Mouse (Mus musculus) c-Kit-positive CD71-positive TER-119-negative erythroid progenitor cells, embryonic 14.5 days (primary cell): Measurements from ENCODE around the gene Anks4b.

ENCODE experiments used
- DNase-seq: peaks from one replicate; pipeline ENCODE4 v3.0.0-alpha.2; 2013; ENCODE audit warnings: low read depth

Gene Anks4b

DNA sequence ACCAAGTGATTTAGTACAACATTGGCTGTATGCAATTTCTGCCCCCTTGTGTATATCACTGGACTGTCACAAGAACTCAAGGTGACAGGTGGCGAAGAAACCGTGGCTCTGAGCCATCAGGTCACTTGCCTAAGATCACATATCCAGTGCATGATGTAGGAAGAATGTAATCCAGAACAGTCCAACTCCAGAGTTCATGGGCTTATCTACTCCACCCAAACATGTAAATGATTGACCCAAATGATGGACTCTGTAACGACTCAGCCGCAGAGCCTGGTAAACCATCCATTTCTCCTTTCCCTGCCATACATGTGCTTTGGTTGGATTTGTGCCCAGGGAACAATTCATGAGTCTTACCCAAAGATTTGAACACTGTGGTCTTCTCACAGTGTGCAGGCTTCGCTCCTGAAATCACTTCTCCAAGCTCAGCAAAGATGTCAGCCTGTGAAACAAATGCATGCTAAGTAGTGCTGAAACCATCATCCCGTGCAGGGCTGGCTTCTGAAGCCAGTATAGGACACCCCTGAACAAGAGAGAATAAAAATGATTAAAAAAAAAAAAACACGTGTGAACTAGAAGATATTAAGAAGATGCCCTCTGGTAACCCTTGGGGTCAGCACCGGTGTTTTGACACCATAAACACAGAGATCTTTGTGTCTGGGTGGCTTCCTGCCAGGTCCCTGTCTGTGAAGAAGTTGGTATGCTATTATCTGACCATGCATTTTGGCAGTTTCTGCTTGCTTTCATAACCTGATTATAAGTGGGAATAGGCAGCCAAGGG is 15.9 kb downstream of the Anks4b start:
- no peak for DNase-seq

DNA sequence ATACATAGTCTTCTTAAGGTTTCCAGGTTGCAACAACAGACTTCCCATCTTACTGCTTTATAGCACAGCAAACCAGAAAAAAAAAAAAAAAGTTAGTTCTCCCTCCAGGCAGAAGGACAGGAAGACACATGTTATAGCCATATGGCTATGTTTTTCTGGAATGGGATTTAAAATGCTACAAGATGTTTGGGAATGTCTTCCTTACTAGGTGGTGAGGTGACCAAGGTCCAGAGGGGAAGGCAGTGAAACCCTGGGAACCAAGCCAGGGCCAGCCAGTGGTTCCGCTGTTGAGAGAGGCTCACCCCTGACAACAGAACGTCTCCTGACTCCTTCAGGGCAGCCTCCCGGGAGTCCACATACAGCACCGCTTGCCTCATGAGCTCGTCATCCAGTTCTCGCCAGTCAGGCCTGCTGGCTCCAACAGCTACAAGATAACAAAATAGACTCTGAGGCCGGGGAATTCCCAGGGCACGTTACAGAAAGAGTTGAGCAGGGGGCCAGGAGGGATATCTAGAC is 16.6 kb downstream of the Anks4b start:
- no peak for DNase-seq

DNA sequence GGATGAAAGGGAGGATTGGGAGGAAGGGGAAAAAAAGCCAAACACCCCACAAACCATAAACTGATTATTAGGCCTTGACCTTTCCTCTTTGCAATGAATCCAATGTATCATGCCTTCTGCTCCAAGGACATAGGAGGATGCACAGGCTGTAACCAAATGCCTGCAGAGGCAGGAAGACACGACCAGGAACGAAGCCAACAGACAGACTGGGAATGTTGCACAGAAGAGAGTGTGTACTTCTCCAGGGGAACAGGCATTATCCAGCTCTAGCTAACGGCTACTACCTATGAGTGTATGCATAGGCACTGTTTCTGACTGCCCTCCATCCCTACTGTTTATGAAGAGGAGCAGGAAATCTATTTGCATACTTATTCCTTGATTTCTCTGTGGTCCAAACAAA is 18.5 kb downstream of the Anks4b start:
- no peak for DNase-seq

DNA sequence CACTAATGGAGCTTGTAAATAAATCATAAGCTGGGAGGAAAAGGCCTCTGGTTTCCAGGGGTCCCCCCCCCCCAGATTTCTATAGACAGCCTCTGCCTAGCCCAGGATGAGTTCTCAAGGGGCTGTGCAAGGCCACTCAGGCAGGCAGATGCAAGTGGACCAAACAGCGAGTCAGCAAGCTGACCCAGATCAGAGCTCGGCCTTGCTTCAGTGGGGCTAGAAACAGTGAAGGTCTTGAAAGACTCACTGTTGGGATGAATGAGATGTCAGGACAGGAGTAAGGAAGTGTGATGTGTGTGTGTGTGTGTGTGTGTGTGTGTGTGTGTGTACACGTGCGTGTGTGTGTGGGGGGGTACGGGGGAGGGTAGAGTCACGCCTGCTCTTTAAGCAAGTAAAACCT is 19.2 kb downstream of the Anks4b start:
- DNase-seq: no peak

DNA sequence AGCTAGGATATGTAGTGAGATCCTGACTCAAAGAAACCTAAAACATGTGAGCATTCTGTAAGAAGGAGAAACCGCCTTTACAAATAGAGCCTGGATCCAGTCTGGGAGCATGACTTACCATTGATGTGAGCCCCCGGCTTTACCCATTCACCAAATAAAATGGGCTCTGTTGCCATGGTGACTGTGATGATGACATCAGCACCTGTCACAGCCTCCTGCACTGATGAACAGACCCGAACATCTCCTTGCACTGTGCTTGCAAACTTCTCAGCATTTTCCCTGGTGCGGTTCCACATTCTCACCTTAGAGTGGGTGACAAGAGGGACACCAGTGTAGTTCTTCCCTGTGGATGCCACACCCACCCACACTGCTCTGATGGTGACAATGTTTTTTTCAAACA is 21.5 kb downstream of the Anks4b start:
- DNase-seq: no peak

DNA sequence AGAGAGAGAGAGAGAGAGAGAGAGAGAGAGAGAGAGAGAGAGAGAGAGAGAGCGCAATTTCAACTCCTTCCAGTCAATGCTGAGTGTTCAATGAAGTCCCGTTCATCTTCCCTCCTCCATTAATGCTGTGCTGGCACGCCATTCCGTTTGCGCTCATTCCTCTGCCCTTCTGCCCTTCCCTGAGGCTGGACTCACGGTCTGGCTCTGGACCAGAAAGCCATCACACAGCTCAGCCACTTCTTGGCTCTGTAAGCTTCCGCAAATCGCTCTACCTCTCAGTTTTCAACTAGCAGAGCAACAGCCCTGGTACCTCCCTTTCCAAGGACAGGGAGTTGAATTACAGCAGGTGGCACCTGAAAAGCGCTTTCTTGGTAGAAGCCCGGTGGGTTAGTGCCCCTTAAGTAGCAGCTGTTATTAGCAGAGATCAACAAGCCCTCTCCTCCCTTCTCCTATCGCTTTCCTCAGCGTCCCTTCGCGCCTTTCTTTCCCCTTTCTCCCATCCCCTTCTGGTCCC is 27.6 kb downstream of the Anks4b start:
- DNase-seq: no peak

DNA sequence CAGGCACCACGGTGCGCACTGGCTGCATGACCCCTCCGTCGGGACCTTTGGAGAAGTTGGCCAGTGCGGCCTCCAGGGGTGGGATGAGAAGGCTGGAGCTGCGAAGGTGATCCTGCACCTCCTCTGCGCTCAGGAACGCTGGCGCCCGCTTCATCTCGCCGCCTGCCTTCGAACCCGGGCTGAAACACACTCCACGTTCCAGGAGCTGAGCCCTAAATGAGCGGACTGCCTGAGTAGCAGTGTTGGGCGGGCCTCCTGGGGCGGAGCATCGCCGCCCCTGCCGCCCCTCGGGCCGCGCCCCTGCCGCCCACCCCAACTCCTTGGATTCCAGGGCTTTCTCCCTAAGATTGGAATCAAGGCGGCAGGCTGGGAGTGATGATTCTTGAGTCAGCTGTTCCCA is 28.1 kb downstream of the Anks4b start, which contains the start of gene Crym:
Gene Crym (minus strand): TSS at position 341 of the 400 bp plus-strand sequence.
- DNase-seq: no peak

DNA sequence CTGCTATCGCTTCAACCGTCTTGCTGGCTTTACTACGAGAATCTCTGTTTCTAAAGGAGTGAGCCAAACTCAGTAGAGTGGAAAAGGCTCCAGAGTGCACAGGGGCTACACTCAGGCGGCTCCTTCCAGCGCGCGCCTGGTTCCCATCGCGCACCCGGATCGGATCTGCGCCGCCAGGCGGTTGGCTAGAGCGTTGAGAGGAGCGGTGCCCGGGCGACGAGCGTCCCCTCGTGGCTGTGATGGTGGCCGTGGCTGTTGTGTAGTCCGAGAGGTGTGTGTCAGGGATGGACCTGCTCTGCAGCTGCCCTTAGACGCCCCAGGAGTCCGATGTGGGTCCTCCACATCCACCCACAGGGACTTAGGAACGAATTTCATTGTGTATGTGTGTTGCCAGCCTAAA is 30.1 kb downstream of the Anks4b start, which contains the start of gene Abca14:
Gene Abca14 (plus strand): TSS at position 173 of the 400 bp plus-strand sequence.
- DNase-seq: peak; percentile 6

DNA sequence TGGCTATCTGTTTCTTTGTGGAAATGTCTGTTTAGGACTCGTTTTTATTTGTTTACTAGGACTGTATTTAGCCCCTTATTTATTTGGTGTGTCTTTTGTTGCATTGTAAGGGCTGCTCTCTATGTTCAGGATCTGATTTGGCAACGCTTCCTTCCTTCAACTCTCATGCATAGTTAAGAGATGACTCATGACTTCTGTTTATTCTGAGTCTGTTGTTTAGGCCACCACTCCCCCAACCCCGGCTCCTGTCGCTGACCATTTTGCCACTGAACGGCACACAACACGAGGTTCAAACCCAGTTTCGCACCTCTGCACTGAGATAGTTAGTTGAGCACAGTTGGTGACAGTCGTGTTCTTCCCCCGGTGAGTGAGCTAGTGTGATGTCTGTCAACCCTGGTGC is 32.3 kb downstream of the Anks4b start:
- DNase-seq: no peak

DNA sequence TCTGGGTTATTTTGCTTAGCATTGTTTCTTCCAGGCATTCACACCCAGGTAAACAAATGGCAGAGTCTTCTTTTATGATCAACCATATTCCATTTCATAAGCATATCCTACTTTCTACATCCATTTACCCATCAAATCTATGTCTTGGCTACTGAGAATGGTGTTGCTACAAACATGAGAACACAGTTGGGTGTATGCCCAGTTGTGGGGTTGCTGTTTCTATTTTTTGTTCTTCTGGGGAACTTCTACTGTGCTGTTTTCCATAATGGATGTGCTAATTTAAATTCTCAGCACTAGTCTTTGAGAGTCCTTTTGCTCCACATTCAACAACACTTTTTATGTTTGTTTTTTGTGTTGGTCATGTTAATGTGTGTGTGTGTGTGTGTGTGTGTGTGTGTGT is 54.9 kb downstream of the Anks4b start:
- DNase-seq: no peak
